Mouse (Mus musculus) thymus, adult 2 months (tissue): ENCODE data around the gene AU018091.

Experiments used
- CTCF ChIP-seq: fragments of 200-500 bp; IDR thresholded peaks from 2 replicates; pipeline ENCODE4 v1.5.1; 2012; ENCODE audit warnings: mild to moderate bottlenecking, control low read depth, low read length, moderate library complexity, borderline replicate concordance; ENCODE audit not compliant: control insufficient read depth, poor library complexity, insufficient read depth; ENCODE audit errors: extremely low read depth
- POLR2A ChIP-seq: fragments of 200-500 bp; IDR thresholded peaks from 2 replicates; pipeline ENCODE4 v1.6.1; 2012; ENCODE audit warnings: mild to moderate bottlenecking, low read length, control low read depth, moderate library complexity; ENCODE audit not compliant: control insufficient read depth, poor library complexity, insufficient read depth; ENCODE audit errors: extremely low read depth

DNA sequence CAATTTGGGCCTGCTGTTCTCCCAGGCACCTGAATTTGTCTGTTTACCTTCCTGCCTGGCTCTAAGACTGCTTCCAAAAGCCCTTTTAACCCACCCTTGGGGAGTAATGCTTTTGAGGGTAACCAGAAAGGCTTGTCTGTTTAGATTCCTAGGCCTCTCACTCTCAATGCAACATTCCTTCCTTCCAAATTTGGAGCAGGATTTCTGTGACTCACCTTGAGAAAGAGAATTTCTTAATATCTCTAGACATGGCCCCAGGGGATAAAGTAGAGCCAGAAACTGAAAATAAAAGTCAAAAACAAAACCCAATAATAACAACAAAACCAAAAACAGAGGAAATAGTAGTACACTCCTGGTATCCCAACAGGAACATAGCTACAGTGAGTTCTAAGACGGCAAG is 707 bp downstream of the AU018091 start:
- TF ChIP-seq CTCF = no peak
- no peak for TF ChIP-seq POLR2A
